Mouse (Mus musculus): ENCODE results near the gene Taf12. TPM values are rescaled to one million over a fixed set of nuclear protein-coding genes. Genes with fewer than 3 reads are reported as not detected.
A peak's percentile ranks its signal among the peaks of the same experiment; 100 is the strongest.

The Taf12 gene
- total RNA-seq (2014; rRNA removed), result 5.7 and 7.5 TPM in 2 replicates
- polyA plus RNA-seq (2012; rRNA removed), result 5.0 and 5.1 TPM in 2 replicates

- no peaks in the 10 kb centered on the region for H3K4me1 ChIP-seq (ENCODE audit: control insufficient read depth, insufficient read depth, low read length)
- H3K4me3 ChIP-seq (ENCODE audit: insufficient read depth, low read depth, low read length), result peak within 1 kb of the TSS; percentile 85
- H3K27ac ChIP-seq (replicated peaks; ENCODE audit: insufficient read depth, low read depth, low read length), result peak within 1 kb of the TSS; percentile 72
- under 1% methylated on average over 48 of the region's 48 CpGs for WGBS
- peak; percentile 78 for DNase-seq (ENCODE audit: extremely low read depth, low read depth, low spot score)
- H3K9ac ChIP-seq (ENCODE audit: low read depth, low read length), result peak within 1 kb of the TSS; percentile 92
- TF ChIP-seq CTCF (IDR thresholded peaks at IDR 0.05; ENCODE audit: low read depth, low read length) (no peak), POLR2A (IDR thresholded peaks at IDR 0.05; ENCODE audit: extremely low read depth, insufficient read depth, low read length) (peak; percentile 95)
- peaks cover 4% of the 10 kb centered on the region; the same call in 1 of the 2 replicates for H3K79me2 ChIP-seq (ENCODE audit: control insufficient read depth, insufficient read depth, low read length)
- no peaks in the 10 kb centered on the region for H3K27me3 ChIP-seq (ENCODE audit: control insufficient read depth, insufficient read depth, low read length)
- H3K36me3 ChIP-seq (ENCODE audit: control insufficient read depth, insufficient read depth, low read length), result no peaks in the 10 kb centered on the region
Observed at GRCm38 (mm10) chr4:132274156-132274862, at the start of gene Taf12. TSS of gene Taf12 (plus strand) at chr4:132274375.

- no peak overlapping the region for H3K4me3 ChIP-seq (ENCODE audit: insufficient read depth, low read depth, low read length)
- H3K79me2 ChIP-seq (ENCODE audit: control insufficient read depth, insufficient read depth, low read length), result no peaks in the 10 kb centered on the region
- no peak for DNase-seq (ENCODE audit: extremely low read depth, low read depth, low spot score)
- peaks cover 20% of the 10 kb centered on the region for H3K4me1 ChIP-seq (ENCODE audit: control insufficient read depth, insufficient read depth, low read length)
- TF ChIP-seq POLR2A (IDR thresholded peaks at IDR 0.05; ENCODE audit: extremely low read depth, insufficient read depth, low read length) (no peak), CTCF (IDR thresholded peaks at IDR 0.05; ENCODE audit: low read depth, low read length) (no peak)
- 92% methylated on average over 5 of the region's 5 CpGs for WGBS
- no peak overlapping the region for H3K27ac ChIP-seq (replicated peaks; ENCODE audit: insufficient read depth, low read depth, low read length)
- H3K9ac ChIP-seq (ENCODE audit: low read depth, low read length), result no peak overlapping the region
- H3K36me3 ChIP-seq (ENCODE audit: control insufficient read depth, insufficient read depth, low read length), result peaks cover 26% of the 10 kb centered on the region
- H3K27me3 ChIP-seq (ENCODE audit: control insufficient read depth, insufficient read depth, low read length), result no peaks in the 10 kb centered on the region
Observed at GRCm38 (mm10) chr4:132230422-132230821, 43.8 kb upstream of the Taf12 start.

- Histone ChIP-seq H3K4me3 (ENCODE audit: insufficient read depth, low read depth, low read length) (no peak overlapping the region), H3K79me2 (ENCODE audit: control insufficient read depth, insufficient read depth, low read length) (no peaks in the 10 kb centered on the region), H3K27ac (replicated peaks; ENCODE audit: insufficient read depth, low read depth, low read length) (peak overlapping the region; percentile 59), H3K9ac (ENCODE audit: low read depth, low read length) (no peak overlapping the region), H3K4me1 (ENCODE audit: control insufficient read depth, insufficient read depth, low read length) (peaks cover 20% of the 10 kb centered on the region), H3K36me3 (ENCODE audit: control insufficient read depth, insufficient read depth, low read length) (peaks cover 14% of the 10 kb centered on the region), H3K27me3 (ENCODE audit: control insufficient read depth, insufficient read depth, low read length) (no peaks in the 10 kb centered on the region)
- TF ChIP-seq CTCF (IDR thresholded peaks at IDR 0.05; ENCODE audit: low read depth, low read length) (no peak), POLR2A (IDR thresholded peaks at IDR 0.05; ENCODE audit: extremely low read depth, insufficient read depth, low read length) (no peak)
- WGBS, result 23% methylated on average over 8 of the region's 8 CpGs
- peak; percentile 96 for DNase-seq (ENCODE audit: extremely low read depth, low read depth, low spot score)
Observed at GRCm38 (mm10) chr4:132234710-132235109, 39.5 kb upstream of the Taf12 start.

- Histone ChIP-seq H3K4me1 (ENCODE audit: control insufficient read depth, insufficient read depth, low read length) (peaks cover 9% of the 10 kb centered on the region), H3K36me3 (ENCODE audit: control insufficient read depth, insufficient read depth, low read length) (peaks cover 10% of the 10 kb centered on the region), H3K4me3 (ENCODE audit: insufficient read depth, low read depth, low read length) (no peak overlapping the region), H3K27me3 (ENCODE audit: control insufficient read depth, insufficient read depth, low read length) (no peaks in the 10 kb centered on the region), H3K79me2 (ENCODE audit: control insufficient read depth, insufficient read depth, low read length) (no peaks in the 10 kb centered on the region), H3K27ac (replicated peaks; ENCODE audit: insufficient read depth, low read depth, low read length) (no peak overlapping the region), H3K9ac (ENCODE audit: low read depth, low read length) (no peak overlapping the region)
- 76% methylated on average over 4 of the region's 4 CpGs for WGBS
- DNase-seq (ENCODE audit: extremely low read depth, low read depth, low spot score), result peak; percentile 55
- no peak for TF ChIP-seq CTCF (IDR thresholded peaks at IDR 0.05; ENCODE audit: low read depth, low read length)
- TF ChIP-seq POLR2A (IDR thresholded peaks at IDR 0.05; ENCODE audit: extremely low read depth, insufficient read depth, low read length), result no peak
Observed at GRCm38 (mm10) chr4:132238356-132238755, 35.8 kb upstream of the Taf12 start.

- Histone ChIP-seq H3K36me3 (ENCODE audit: control insufficient read depth, insufficient read depth, low read length) (peaks cover 13% of the 10 kb centered on the region), H3K9ac (ENCODE audit: low read depth, low read length) (no peak overlapping the region), H3K4me1 (ENCODE audit: control insufficient read depth, insufficient read depth, low read length) (peaks cover under 1% of the 10 kb centered on the region; the same call in 1 of the 2 replicates), H3K27me3 (ENCODE audit: control insufficient read depth, insufficient read depth, low read length) (no peaks in the 10 kb centered on the region), H3K27ac (replicated peaks; ENCODE audit: insufficient read depth, low read depth, low read length) (no peak overlapping the region), H3K4me3 (ENCODE audit: insufficient read depth, low read depth, low read length) (no peak overlapping the region), H3K79me2 (ENCODE audit: control insufficient read depth, insufficient read depth, low read length) (no peaks in the 10 kb centered on the region)
- no peak for TF ChIP-seq POLR2A (IDR thresholded peaks at IDR 0.05; ENCODE audit: extremely low read depth, insufficient read depth, low read length)
- no peak for TF ChIP-seq CTCF (IDR thresholded peaks at IDR 0.05; ENCODE audit: low read depth, low read length)
- DNase-seq (ENCODE audit: extremely low read depth, low read depth, low spot score), result no peak
- 91% methylated on average over 3 of the region's 3 CpGs for WGBS
Observed at GRCm38 (mm10) chr4:132240367-132240766, 33.8 kb upstream of the Taf12 start.

GRCm38 (mm10) chr4:132241208-132241607 lies 33.0 kb upstream of the Taf12 start:
- H3K36me3 ChIP-seq (ENCODE audit: control insufficient read depth, insufficient read depth, low read length), result peaks cover 11% of the 10 kb centered on the region
- H3K79me2 ChIP-seq (ENCODE audit: control insufficient read depth, insufficient read depth, low read length), result no peaks in the 10 kb centered on the region
- WGBS, result 90% methylated on average over 3 of the region's 3 CpGs
- H3K27me3 ChIP-seq (ENCODE audit: control insufficient read depth, insufficient read depth, low read length), result no peaks in the 10 kb centered on the region
- no peak overlapping the region for H3K9ac ChIP-seq (ENCODE audit: low read depth, low read length)
- no peak for DNase-seq (ENCODE audit: extremely low read depth, low read depth, low spot score)
- TF ChIP-seq CTCF (IDR thresholded peaks at IDR 0.05; ENCODE audit: low read depth, low read length) (no peak), POLR2A (IDR thresholded peaks at IDR 0.05; ENCODE audit: extremely low read depth, insufficient read depth, low read length) (no peak)
- no peak overlapping the region for H3K4me3 ChIP-seq (ENCODE audit: insufficient read depth, low read depth, low read length)
- no peak overlapping the region for H3K27ac ChIP-seq (replicated peaks; ENCODE audit: insufficient read depth, low read depth, low read length)
- H3K4me1 ChIP-seq (ENCODE audit: control insufficient read depth, insufficient read depth, low read length), result peaks cover 3% of the 10 kb centered on the region; the same call in 1 of the 2 replicates
